In the genomic region with DNA sequence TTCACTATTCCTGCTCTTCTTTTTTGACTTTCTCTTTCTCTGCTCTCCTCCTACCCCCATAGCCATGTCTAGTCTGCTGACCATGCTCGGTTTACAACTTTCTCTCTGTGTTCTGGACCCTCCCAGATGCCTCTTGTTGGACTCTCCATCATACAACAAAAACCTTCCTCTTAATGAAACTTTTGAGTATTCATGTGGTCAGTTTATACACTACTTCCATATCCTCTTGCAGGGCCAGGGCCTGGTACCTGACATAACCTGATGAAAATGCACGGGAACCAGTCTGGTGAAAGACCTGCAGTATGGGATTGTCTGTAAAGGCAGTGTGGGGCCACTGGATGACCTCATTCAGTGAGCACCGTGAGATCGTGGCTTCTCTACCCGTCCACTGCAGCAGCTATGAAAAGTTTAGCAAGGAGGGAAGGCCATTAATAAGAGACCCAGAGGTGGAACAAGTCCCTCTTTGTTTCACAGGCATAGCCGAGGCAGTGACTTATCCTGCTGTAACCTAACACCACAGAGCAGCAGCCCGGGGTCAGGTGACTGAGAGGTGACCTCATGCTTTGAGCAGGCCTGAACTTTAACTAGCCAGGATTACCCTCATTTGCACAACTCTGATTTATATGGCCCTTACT, we compare ENCODE assay signal across 8 mouse cellular contexts. TPM values are rescaled to one million over a fixed set of nuclear protein-coding genes. Genes with fewer than 3 reads are reported as not detected.
A peak's percentile ranks its signal among the peaks of the same experiment; 100 is the strongest.
DNase-seq lines count a peak whose midpoint lies in the region; ATAC-seq and TF ChIP-seq lines count a peak whose summit lies in the region.

No protein-coding gene starts in this region.

- no peaks in the 10 kb centered on the region for H3K36me3 ChIP-seq in lung, embryonic 15.5 days
- no peaks in the 10 kb centered on the region for H3K36me3 ChIP-seq in embryonic facial prominence, embryonic 11.5 days (replicated peaks; ENCODE audit: control insufficient read depth, insufficient read depth, low read depth, low read length)
- peaks cover 8% of the 10 kb centered on the region; the same call in 1 of the 2 replicates for H3K36me3 ChIP-seq in hindbrain, embryonic 13.5 days
- H3K36me3 ChIP-seq in liver, adult 2 months (ENCODE audit: control insufficient read depth, insufficient read depth, low read length): no peaks in the 10 kb centered on the region

- no peak for DNase-seq in lung, postnatal 25 days (ENCODE audit: low spot score)
- peak; percentile 79 for DNase-seq in embryonic facial prominence, embryonic 11.5 days (ENCODE audit: low spot score)
- DNase-seq in liver, adult 2 months (ENCODE audit: extremely low read depth, low read depth, low spot score): peak; percentile 6
- no peak for DNase-seq in right cerebral cortex, adult 18-20 months
- DNase-seq in right cerebral cortex, postnatal 14 days: no peak
- DNase-seq in thymus, postnatal 25 days: no peak

- WGBS in lung, embryonic 15.5 days: 16% methylated on average over 7 of the region's 7 CpGs
- 11% methylated on average over 7 of the region's 7 CpGs for WGBS in embryonic facial prominence, embryonic 11.5 days
- 18% methylated on average over 7 of the region's 7 CpGs for WGBS in hindbrain, embryonic 13.5 days
- 34% methylated on average over 7 of the region's 7 CpGs for WGBS in liver, adult 2 months

- no peak overlapping the region for H3K9ac ChIP-seq in lung, embryonic 15.5 days
- H3K9ac ChIP-seq in embryonic facial prominence, embryonic 11.5 days (replicated peaks; ENCODE audit: low read length): no peak overlapping the region; the same call in 1 of the 2 replicates
- H3K9ac ChIP-seq in hindbrain, embryonic 13.5 days: no peak overlapping the region
- no peak overlapping the region for H3K9ac ChIP-seq in liver, adult 2 months (ENCODE audit: low read depth, low read length)

- no peaks in the 10 kb centered on the region for H3K9me3 ChIP-seq in lung, embryonic 15.5 days
- H3K9me3 ChIP-seq in embryonic facial prominence, embryonic 11.5 days (replicated peaks; ENCODE audit: control insufficient read depth, low read length): no peaks in the 10 kb centered on the region
- H3K9me3 ChIP-seq in hindbrain, embryonic 13.5 days: no peaks in the 10 kb centered on the region

- ATAC-seq in lung, embryonic 15.5 days (ENCODE audit: borderline replicate concordance, extremely low read depth, low FRiP score, low TSS enrichment): peak; percentile 88
- peak; percentile 91 for ATAC-seq in embryonic facial prominence, embryonic 11.5 days (replicated peaks; ENCODE audit: insufficient number of reproducible peaks, low FRiP score, low TSS enrichment, low read depth)
- ATAC-seq in hindbrain, embryonic 13.5 days (ENCODE audit: low FRiP score): peak; percentile 27

- no peak for TF ChIP-seq POLR2A in liver, adult 2 months (IDR thresholded peaks at IDR 0.05; ENCODE audit: extremely low read depth, insufficient read depth, low read length)

- H3K4me3 ChIP-seq in lung, embryonic 15.5 days: no peak overlapping the region
- H3K4me3 ChIP-seq in embryonic facial prominence, embryonic 11.5 days (ENCODE audit: low read depth, low read length): no peak overlapping the region
- H3K4me3 ChIP-seq in hindbrain, embryonic 13.5 days: no peak overlapping the region
- no peak overlapping the region for H3K4me3 ChIP-seq in liver, adult 2 months (ENCODE audit: insufficient read depth, low read depth, low read length)

- H3K4me1 ChIP-seq in lung, embryonic 15.5 days: 0 out of 2 replicates have a peak, but pooled peaks cover 10% of the 10 kb centered on the region
- H3K4me1 ChIP-seq in embryonic facial prominence, embryonic 11.5 days (ENCODE audit: control insufficient read depth, insufficient read depth, low read length): peaks cover 3% of the 10 kb centered on the region; the same call in 1 of the 2 replicates
- H3K4me1 ChIP-seq in hindbrain, embryonic 13.5 days (replicated peaks): 0 out of 2 replicates have a peak, but pooled peaks cover 7% of the 10 kb centered on the region
- H3K4me1 ChIP-seq in liver, adult 2 months (ENCODE audit: control insufficient read depth, insufficient read depth, low read length): no peaks in the 10 kb centered on the region

- no peaks in the 10 kb centered on the region for H3K79me2 ChIP-seq in liver, adult 2 months (ENCODE audit: control insufficient read depth, insufficient read depth, low read length)

- peak overlapping the region; percentile 78 for H3K27ac ChIP-seq in lung, embryonic 15.5 days
- peak overlapping the region; percentile 11 for H3K27ac ChIP-seq in embryonic facial prominence, embryonic 11.5 days (replicated peaks; ENCODE audit: low read depth, low read length)
- no peak overlapping the region for H3K27ac ChIP-seq in hindbrain, embryonic 13.5 days
- H3K27ac ChIP-seq in liver, adult 2 months (replicated peaks; ENCODE audit: insufficient read depth, low read depth, low read length): no peak overlapping the region

- no peak overlapping the region for H3K4me2 ChIP-seq in lung, embryonic 15.5 days
- H3K4me2 ChIP-seq in embryonic facial prominence, embryonic 11.5 days (ENCODE audit: low read depth, low read length): no peak overlapping the region
- H3K4me2 ChIP-seq in hindbrain, embryonic 13.5 days: no peak overlapping the region

- TF ChIP-seq CTCF in liver, adult 2 months (IDR thresholded peaks at IDR 0.05; ENCODE audit: low read depth, low read length): no peak

- no peaks in the 10 kb centered on the region for H3K27me3 ChIP-seq in lung, embryonic 15.5 days
- H3K27me3 ChIP-seq in embryonic facial prominence, embryonic 11.5 days (ENCODE audit: control insufficient read depth, insufficient read depth, low read length): no peaks in the 10 kb centered on the region
- no peaks in the 10 kb centered on the region for H3K27me3 ChIP-seq in hindbrain, embryonic 13.5 days
- H3K27me3 ChIP-seq in liver, adult 2 months (ENCODE audit: control insufficient read depth, insufficient read depth, low read length): no peaks in the 10 kb centered on the region

RNA-seq across cellular contexts. Expression of a gene that starts 49.7 kb away (rescaled TPM):
- polyA plus RNA-seq in lung, embryonic 15.5 days (2015; fragmentation: Nextera tagmentation; extraction: Ambion mirVana): 0.11 and 0.27 TPM in 2 replicates
- 0.15 and 0.28 TPM in 2 replicates for polyA plus RNA-seq in embryonic facial prominence, embryonic 11.5 days (2014; fragmentation: Nextera tagmentation; extraction: Ambion mirVana)
- polyA plus RNA-seq in hindbrain, embryonic 13.5 days (2015; fragmentation: Nextera tagmentation; extraction: Ambion mirVana): 3.8 and 4.8 TPM in 2 replicates
- total RNA-seq in liver, adult 2 months (2014; rRNA removed): under 0.01 TPM in 1 of 2 replicates, not detected in the other
- polyA plus RNA-seq in liver, adult 2 months (2012; rRNA removed): not detected in 2 replicates

Comparison
In these comparisons a context has a peak if more than half of its experiments do, and no peak if none do; other contexts are left out.
1. ATAC-seq: peak in every context shown above with its lines; median percentile 91 in embryonic facial prominence, embryonic 11.5 days; 88 in lung, embryonic 15.5 days; 27 in hindbrain, embryonic 13.5 days.
2. H3K27ac ChIP-seq: peak in lung, embryonic 15.5 days (single experiment) and embryonic facial prominence, embryonic 11.5 days (single experiment); none in hindbrain, embryonic 13.5 days (single experiment) and liver, adult 2 months (single experiment).
3. DNase-seq: peak in embryonic facial prominence, embryonic 11.5 days (single experiment) and liver, adult 2 months (single experiment); none in lung, postnatal 25 days (single experiment), right cerebral cortex, adult 18-20 months (single experiment), right cerebral cortex, postnatal 14 days (single experiment) and thymus, postnatal 25 days (single experiment).